Mouse (Mus musculus): Measurements from ENCODE around the gene Rasgrp4.
"Not testable (repeated sequence)": the region's sequence is repeated elsewhere in the genome, so short reads cannot be mapped to it uniquely, and the experiment has no call there.

Rasgrp4 gene

GRCm38 (mm10) chr7:29178106-29178505 is 43.5 kb downstream of the Rasgrp4 start:
- no peak for DNase-seq (ENCODE audit: extremely low read depth, low read depth)

- DNase-seq (ENCODE audit: extremely low read depth, low read depth) = peak; percentile 41
Measured at GRCm38 (mm10) chr7:29179323-29179722, 44.7 kb downstream of the Rasgrp4 start.

- peak; percentile 94 for DNase-seq (ENCODE audit: extremely low read depth, low read depth)
Measured at GRCm38 (mm10) chr7:29180077-29180853, 45.6 kb downstream of the Rasgrp4 start, which contains the start of gene Psmd8. Psmd8 (minus strand) TSS chr7:29180701.

- DNase-seq (ENCODE audit: extremely low read depth, low read depth) = no peak
Measured at GRCm38 (mm10) chr7:29180854-29181236, 46.2 kb downstream of the Rasgrp4 start.

- not testable (repeated sequence) for DNase-seq (ENCODE audit: extremely low read depth, low read depth)
Measured at GRCm38 (mm10) chr7:29181323-29181722, 46.7 kb downstream of the Rasgrp4 start.

GRCm38 (mm10) chr7:29194230-29194629 is 59.6 kb downstream of the Rasgrp4 start:
- not testable (repeated sequence) for DNase-seq (ENCODE audit: extremely low read depth, low read depth)

- no peak for DNase-seq (ENCODE audit: extremely low read depth, low read depth)
Measured at GRCm38 (mm10) chr7:29202577-29202976, 67.9 kb downstream of the Rasgrp4 start.

All from MEL-GATA-1-ER (cell line).